In genomic region chr2:125293969-125294491, GRCm38 (mm10) we compare ENCODE assay signal across 20 mouse cellular contexts. TPM values are rescaled to one million over a fixed set of nuclear protein-coding genes. Genes with fewer than 3 reads are reported as not detected.
DNase-seq lines count a peak whose midpoint lies in the region; ATAC-seq and TF ChIP-seq lines count a peak whose summit lies in the region.
"Had no signal": no experiment of that assay in that cellular context is flagged by ENCODE, and none has a peak within 500 bp of the region (broad histone marks: within the 10 kb centered on the region; RNA-seq: fewer than 3 reads in every experiment).

No protein-coding gene starts in this region.

- no peak for ATAC-seq in embryonic facial prominence, embryonic 14.5 days (ENCODE audit: low read depth)
- ATAC-seq in Patski = no peak
- ATAC-seq: forebrain, embryonic 16.5 days; midbrain, embryonic 15.5 days had no signal

- H3K36me3 ChIP-seq in embryonic facial prominence, embryonic 14.5 days (ENCODE audit: control insufficient read depth, insufficient read depth, low read length) = no peaks in the 10 kb centered on the region
- H3K36me3 ChIP-seq in embryonic facial prominence, embryonic 10.5 days (replicated peaks) = no peaks in the 10 kb centered on the region
- H3K36me3 ChIP-seq: heart, embryonic 12.5 days; limb, embryonic 12.5 days; midbrain, embryonic 15.5 days had no signal

- peak; percentile 58 for DNase-seq in embryonic facial prominence, embryonic 14.5 days (ENCODE audit: low spot score)
- DNase-seq in embryonic facial prominence, embryonic 10.5 days (ENCODE audit: low spot score) = no peak
- DNase-seq in lung, postnatal 25 days (ENCODE audit: low spot score) = peak; percentile 29
- no peak for DNase-seq in lung, adult 2 months
- peak; percentile 59 for DNase-seq in Patski (ENCODE audit: low read depth, low spot score)
- DNase-seq in skeletal muscle tissue, adult 2 months (ENCODE audit: low read depth, low spot score) = peak; percentile 85
- no peak for DNase-seq in neural tube, embryonic 10.5 days (ENCODE audit: extremely low spot score, low spot score)
- no peak for DNase-seq in B cell, adult 2 months
- DNase-seq: cerebellum, postnatal 10 days; embryo, embryonic 11 days; kidney, adult 18-20 months; kidney, postnatal 10 days; right cerebral cortex, adult 18-20 months; thymus, adult 18-20 months had no signal

- WGBS in embryonic facial prominence, embryonic 14.5 days = 65% methylated on average over 5 of the region's 5 CpGs
- WGBS in embryonic facial prominence, embryonic 10.5 days = 84% methylated on average over 5 of the region's 5 CpGs
- WGBS in lung, adult 2 months = 65% methylated on average over 5 of the region's 5 CpGs

- CTCF ChIA-PET in Patski (lab: Charles Lee) = no interaction called here

- no peak overlapping the region for H3K27ac ChIP-seq in embryonic facial prominence, embryonic 14.5 days (replicated peaks; ENCODE audit: low read depth, low read length)
- H3K27ac ChIP-seq in embryonic facial prominence, embryonic 10.5 days (replicated peaks) = no peak overlapping the region
- H3K27ac ChIP-seq: left cerebral cortex, adult 2 months; limb, embryonic 12.5 days; midbrain, embryonic 15.5 days had no signal

- no peak for TF ChIP-seq POLR2A in lung, adult 2 months (IDR thresholded peaks at IDR 0.05; ENCODE audit: borderline replicate concordance, extremely low read depth, low read depth, low read length)

- in situ Hi-C loops in Patski (cut with MboI; ENCODE audit: low pct_unique_long_range_greater_than_20kb) = no loop called here

- H3K9me3 ChIP-seq in embryonic facial prominence, embryonic 14.5 days (ENCODE audit: control insufficient read depth, low read length) = no peaks in the 10 kb centered on the region
- H3K9me3 ChIP-seq in embryonic facial prominence, embryonic 10.5 days = no peaks in the 10 kb centered on the region
- H3K9me3 ChIP-seq: heart, embryonic 12.5 days; limb, embryonic 12.5 days; midbrain, embryonic 15.5 days had no signal

- H3K4me2 ChIP-seq in embryonic facial prominence, embryonic 14.5 days (ENCODE audit: low read depth, low read length) = no peak overlapping the region
- H3K4me2 ChIP-seq: heart, embryonic 12.5 days; limb, embryonic 12.5 days; midbrain, embryonic 15.5 days had no signal

- no peak overlapping the region for H3K4me3 ChIP-seq in embryonic facial prominence, embryonic 14.5 days (ENCODE audit: low read depth, low read length)
- H3K4me3 ChIP-seq in embryonic facial prominence, embryonic 10.5 days = no peak overlapping the region
- no peak overlapping the region for H3K4me3 ChIP-seq in lung, adult 2 months (replicated peaks; ENCODE audit: extremely low read depth, low read depth, low read length)
- H3K4me3 ChIP-seq: erythroblast, embryonic 14.5 days; heart, embryonic 12.5 days; left cerebral cortex, adult 2 months; limb, embryonic 12.5 days; midbrain, embryonic 15.5 days had no signal

- POLR2A ChIA-PET in Patski (lab: Charles Lee) = interaction anchor here (0.5 kb wide), 1 partner anchor 34 kb away, joined by 3 read pairs; no protein-coding TSS in a partner anchor

- TF ChIP-seq CTCF in lung, adult 2 months (IDR thresholded peaks at IDR 0.05; ENCODE audit: insufficient read depth, low read length) = no peak
- TF ChIP-seq CTCF in Patski (IDR thresholded peaks at IDR 0.05) = no peak

- H3K4me1 ChIP-seq in embryonic facial prominence, embryonic 14.5 days (ENCODE audit: control insufficient read depth, insufficient read depth, low read length) = 0 out of 2 replicates have a peak, but pooled peaks cover under 1% of the 10 kb centered on the region
- peaks cover 11% of the 10 kb centered on the region for H3K4me1 ChIP-seq in embryonic facial prominence, embryonic 10.5 days
- no peaks in the 10 kb centered on the region for H3K4me1 ChIP-seq in lung, adult 2 months (ENCODE audit: control insufficient read depth, insufficient read depth, low read length)
- H3K4me1 ChIP-seq: midbrain, embryonic 15.5 days had no signal

- H3K9ac ChIP-seq in embryonic facial prominence, embryonic 14.5 days (ENCODE audit: low read depth, low read length) = no peak overlapping the region
- H3K9ac ChIP-seq: heart, embryonic 12.5 days; limb, embryonic 12.5 days; midbrain, embryonic 15.5 days had no signal

- H3K27me3 ChIP-seq in embryonic facial prominence, embryonic 14.5 days (replicated peaks; ENCODE audit: control insufficient read depth, insufficient read depth, low read length) = no peaks in the 10 kb centered on the region
- no peaks in the 10 kb centered on the region for H3K27me3 ChIP-seq in embryonic facial prominence, embryonic 10.5 days (replicated peaks; ENCODE audit: low read depth, poor library complexity, severe bottlenecking)
- H3K27me3 ChIP-seq in Patski = no peaks in the 10 kb centered on the region
- H3K27me3 ChIP-seq: heart, embryonic 12.5 days; limb, embryonic 12.5 days; midbrain, embryonic 15.5 days had no signal

RNA-seq across cellular contexts. Expression of gene Dut, which starts 47.0 kb away (rescaled TPM):
- 119 and 124 TPM in 2 replicates for polyA plus RNA-seq in embryonic facial prominence, embryonic 14.5 days (2014; fragmentation: Nextera tagmentation; extraction: Ambion mirVana)
- 265 and 285 TPM in 2 replicates for polyA plus RNA-seq in embryonic facial prominence, embryonic 10.5 days (2016; fragmentation: Nextera tagmentation; extraction: Ambion mirVana)
- polyA plus RNA-seq in lung, adult 2 months (2012; rRNA removed) = 15.1 and 21.2 TPM in 2 replicates
- 114 TPM for polyA plus RNA-seq in Patski (2021)

Comparison
In these comparisons a context has a peak if more than half of its experiments do, and no peak if none do; other contexts are left out.
1. DNase-seq: peak in embryonic facial prominence, embryonic 14.5 days (single experiment), lung, postnatal 25 days (single experiment), Patski (single experiment) and skeletal muscle tissue, adult 2 months (single experiment); none in embryonic facial prominence, embryonic 10.5 days (single experiment), lung, adult 2 months (single experiment), neural tube, embryonic 10.5 days (single experiment) and B cell, adult 2 months (0 of 2).